Comparison of ENCODE assay signal across 8 mouse cellular contexts in the genomic region with DNA sequence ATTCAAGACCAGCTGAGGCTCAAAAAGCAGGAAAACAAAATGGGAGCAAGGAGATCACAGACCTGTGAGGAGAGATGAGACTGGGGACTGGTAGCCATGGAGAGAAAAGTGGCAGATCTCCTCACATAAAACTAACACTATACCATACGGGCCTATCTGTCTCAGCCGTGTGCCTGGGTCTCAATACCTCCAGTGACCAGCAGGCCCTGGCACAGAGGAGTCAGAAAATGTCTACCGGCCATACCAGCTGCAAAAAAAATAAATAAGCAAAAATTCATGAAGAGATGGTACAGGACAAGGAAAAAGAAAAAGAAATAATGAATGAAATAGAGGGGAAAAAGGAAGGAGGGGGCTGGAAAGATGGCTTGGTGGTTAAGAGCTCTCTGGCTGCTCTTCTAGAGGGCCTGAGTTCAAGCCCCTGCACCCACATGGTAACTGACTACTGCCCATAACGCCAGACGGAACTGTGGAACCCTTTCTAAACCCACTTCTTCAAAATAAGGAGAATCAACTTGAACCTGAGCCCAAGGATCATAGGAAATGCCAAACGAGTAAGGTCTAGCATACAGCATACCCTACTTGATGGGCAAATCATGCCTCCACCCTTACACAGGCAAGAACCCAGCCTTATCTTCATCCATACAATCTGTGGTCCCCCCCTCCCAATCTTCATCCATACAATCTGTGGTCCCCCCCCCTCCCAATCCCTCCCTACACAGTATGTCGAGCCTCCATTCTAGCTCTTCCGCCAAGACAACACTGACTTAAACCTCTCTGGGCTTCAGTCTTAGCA. TPM values are rescaled to one million over a fixed set of nuclear protein-coding genes. Genes with fewer than 3 reads are reported as not detected.
DNase-seq lines count a peak whose midpoint lies in the region; ATAC-seq and TF ChIP-seq lines count a peak whose summit lies in the region.

No protein-coding gene starts in this region.

- H3K4me3 ChIP-seq in liver, adult 2 months (ENCODE audit: insufficient read depth, low read depth, low read length): peak overlapping the region; percentile 96
- H3K4me3 ChIP-seq in embryonic facial prominence, embryonic 12.5 days: peak overlapping the region; percentile 74
- H3K4me3 ChIP-seq in intestine, embryonic 14.5 days (ENCODE audit: low read depth, low read length): peak overlapping the region; percentile 47; the same call in 1 of the 2 replicates
- H3K4me3 ChIP-seq in midbrain, embryonic 13.5 days (replicated peaks): no peak overlapping the region

- TF ChIP-seq CTCF in liver, adult 2 months (IDR thresholded peaks at IDR 0.05; ENCODE audit: low read depth, low read length): no peak; the same call in 1 of the 2 replicates

- H3K79me2 ChIP-seq in liver, adult 2 months (ENCODE audit: control insufficient read depth, insufficient read depth, low read length): peaks cover 33% of the 10 kb centered on the region

- H3K27me3 ChIP-seq in liver, adult 2 months (ENCODE audit: control insufficient read depth, insufficient read depth, low read length): no peaks in the 10 kb centered on the region
- no peaks in the 10 kb centered on the region for H3K27me3 ChIP-seq in embryonic facial prominence, embryonic 12.5 days
- H3K27me3 ChIP-seq in intestine, embryonic 14.5 days (replicated peaks; ENCODE audit: control insufficient read depth, insufficient read depth, low read length): no peaks in the 10 kb centered on the region
- H3K27me3 ChIP-seq in midbrain, embryonic 13.5 days: no peaks in the 10 kb centered on the region

- WGBS in liver, adult 2 months: 25% methylated on average over 8 of the region's 8 CpGs
- 85% methylated on average over 8 of the region's 8 CpGs for WGBS in embryonic facial prominence, embryonic 12.5 days
- 85% methylated on average over 8 of the region's 8 CpGs for WGBS in intestine, embryonic 14.5 days
- 85% methylated on average over 8 of the region's 8 CpGs for WGBS in midbrain, embryonic 13.5 days

- H3K9me3 ChIP-seq in embryonic facial prominence, embryonic 12.5 days: no peaks in the 10 kb centered on the region
- H3K9me3 ChIP-seq in intestine, embryonic 14.5 days (ENCODE audit: control insufficient read depth, low read length): no peaks in the 10 kb centered on the region
- H3K9me3 ChIP-seq in midbrain, embryonic 13.5 days: no peaks in the 10 kb centered on the region

- no peak for TF ChIP-seq POLR2A in liver, adult 2 months (IDR thresholded peaks at IDR 0.05; ENCODE audit: extremely low read depth, insufficient read depth, low read length)

- no peak for ATAC-seq in embryonic facial prominence, embryonic 12.5 days (ENCODE audit: insufficient number of reproducible peaks, insufficient read depth, low FRiP score, low TSS enrichment)
- no peak for ATAC-seq in intestine, embryonic 14.5 days (replicated peaks; ENCODE audit: low FRiP score, low TSS enrichment, low read depth)
- ATAC-seq in midbrain, embryonic 13.5 days: no peak

- peak; percentile 44 for DNase-seq in liver, adult 2 months (ENCODE audit: extremely low read depth, low read depth, low spot score)
- no peak for DNase-seq in liver
- no peak for DNase-seq in intestine, embryonic 14.5 days (ENCODE audit: low spot score)
- DNase-seq in right cerebral cortex, postnatal 4 days: no peak
- DNase-seq in spleen, postnatal 36 days (ENCODE audit: low spot score in 2 of 2): no peak
- DNase-seq in thymus, postnatal 14 days: no peak

- H3K4me2 ChIP-seq in embryonic facial prominence, embryonic 12.5 days (replicated peaks): peak overlapping the region; percentile 70
- peak overlapping the region; percentile 79 for H3K4me2 ChIP-seq in intestine, embryonic 14.5 days (ENCODE audit: low read length)
- peak overlapping the region; percentile 61; the same call in 1 of the 2 replicates for H3K4me2 ChIP-seq in midbrain, embryonic 13.5 days (replicated peaks)

- peak overlapping the region; percentile 90 for H3K9ac ChIP-seq in liver, adult 2 months (ENCODE audit: low read depth, low read length)
- H3K9ac ChIP-seq in embryonic facial prominence, embryonic 12.5 days: no peak overlapping the region
- no peak overlapping the region for H3K9ac ChIP-seq in intestine, embryonic 14.5 days (ENCODE audit: low read length)
- 0 out of 2 replicates have a peak overlapping the region, but pooled peaks have one; percentile 69 for H3K9ac ChIP-seq in midbrain, embryonic 13.5 days (replicated peaks)

- peak overlapping the region; percentile 98 for H3K27ac ChIP-seq in liver, adult 2 months (replicated peaks; ENCODE audit: insufficient read depth, low read depth, low read length)
- H3K27ac ChIP-seq in embryonic facial prominence, embryonic 12.5 days: no peak overlapping the region
- H3K27ac ChIP-seq in intestine, embryonic 14.5 days (ENCODE audit: low read depth): no peak overlapping the region
- H3K27ac ChIP-seq in midbrain, embryonic 13.5 days: no peak overlapping the region

- H3K4me1 ChIP-seq in liver, adult 2 months (ENCODE audit: control insufficient read depth, insufficient read depth, low read length): peaks cover 23% of the 10 kb centered on the region
- peaks cover 16% of the 10 kb centered on the region; the same call in 1 of the 2 replicates for H3K4me1 ChIP-seq in embryonic facial prominence, embryonic 12.5 days
- peaks cover 11% of the 10 kb centered on the region for H3K4me1 ChIP-seq in intestine, embryonic 14.5 days (replicated peaks; ENCODE audit: control insufficient read depth, insufficient read depth, low read length)
- H3K4me1 ChIP-seq in midbrain, embryonic 13.5 days (replicated peaks): peaks cover 26% of the 10 kb centered on the region

- H3K36me3 ChIP-seq in liver, adult 2 months (ENCODE audit: control insufficient read depth, insufficient read depth, low read length): peaks cover 40% of the 10 kb centered on the region
- peaks cover 10% of the 10 kb centered on the region for H3K36me3 ChIP-seq in embryonic facial prominence, embryonic 12.5 days
- H3K36me3 ChIP-seq in intestine, embryonic 14.5 days (ENCODE audit: control insufficient read depth, insufficient read depth, low read length): peaks cover 12% of the 10 kb centered on the region
- H3K36me3 ChIP-seq in midbrain, embryonic 13.5 days: peaks cover 11% of the 10 kb centered on the region

RNA-seq across cellular contexts. Expression of a gene that starts 1.7 kb away (rescaled TPM):
- 1,859 and 1,996 TPM in 2 replicates for total RNA-seq in liver, adult 2 months (2014; rRNA removed)
- 1,364 and 1,580 TPM in 2 replicates for polyA plus RNA-seq in liver, adult 2 months (2012; rRNA removed)
- 74.6 and 82.1 TPM in 2 replicates for polyA plus RNA-seq in embryonic facial prominence, embryonic 12.5 days (2016; fragmentation: Nextera tagmentation; extraction: Ambion mirVana)
- 136 and 137 TPM in 2 replicates for polyA plus RNA-seq in intestine, embryonic 14.5 days (2014; fragmentation: Nextera tagmentation; extraction: Ambion mirVana)
- polyA plus RNA-seq in midbrain, embryonic 13.5 days (2015; fragmentation: Nextera tagmentation; extraction: Ambion mirVana): 44.6 and 45.2 TPM in 2 replicates

RNA-seq across cellular contexts. Expression of a gene that starts 54.5 kb away (rescaled TPM):
- under 0.01 TPM in 1 of 2 replicates, not detected in the other for total RNA-seq in liver, adult 2 months (2014; rRNA removed)
- polyA plus RNA-seq in liver, adult 2 months (2012; rRNA removed): 0.02 TPM in 1 of 2 replicates, not detected in the other
- 4.9 and 6.0 TPM in 2 replicates for polyA plus RNA-seq in embryonic facial prominence, embryonic 12.5 days (2016; fragmentation: Nextera tagmentation; extraction: Ambion mirVana)
- polyA plus RNA-seq in intestine, embryonic 14.5 days (2014; fragmentation: Nextera tagmentation; extraction: Ambion mirVana): 3.4 and 5.7 TPM in 2 replicates
- 0.12 and 0.18 TPM in 2 replicates for polyA plus RNA-seq in midbrain, embryonic 13.5 days (2015; fragmentation: Nextera tagmentation; extraction: Ambion mirVana)

Comparison
In these comparisons a context has a peak if more than half of its experiments do, and no peak if none do; other contexts are left out.
1. H3K9ac ChIP-seq: peak in liver, adult 2 months (single experiment) and midbrain, embryonic 13.5 days (single experiment); none in embryonic facial prominence, embryonic 12.5 days (single experiment) and intestine, embryonic 14.5 days (single experiment).
2. Peak in every context shown above with its lines, with median percentiles within 50 percentile points of each other: H3K4me2 ChIP-seq.